Mouse (Mus musculus) spleen, adult 18-20 months (tissue): ENCODE measurements around the gene Nfib.

Experiments used
- DNase-seq, 2 experiments: peaks; one replicate each; pipeline ENCODE4 v3.0.0; 2022; ENCODE audit warnings: mixed read lengths in 2 of 2

Nfib gene

DNA sequence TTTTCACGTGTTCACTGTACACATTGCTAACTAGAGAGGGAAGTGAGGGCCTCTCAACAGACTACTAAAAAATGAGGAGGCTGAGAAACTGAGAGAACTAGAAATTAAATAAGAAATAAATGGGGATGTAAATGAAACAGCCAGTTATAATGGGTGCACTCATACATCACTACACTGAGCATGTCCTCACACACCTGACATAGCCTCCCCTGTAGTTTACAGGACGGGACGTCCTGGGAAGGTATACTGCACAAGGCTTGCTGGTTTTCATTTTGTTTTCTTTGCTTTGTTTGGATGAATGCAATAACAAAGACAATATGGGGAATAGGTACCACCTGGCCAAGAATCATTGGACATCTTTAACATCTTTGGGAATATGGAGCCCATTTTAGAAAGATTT, 211.1 kb downstream of the Nfib start:
- DNase-seq = no peak

DNA sequence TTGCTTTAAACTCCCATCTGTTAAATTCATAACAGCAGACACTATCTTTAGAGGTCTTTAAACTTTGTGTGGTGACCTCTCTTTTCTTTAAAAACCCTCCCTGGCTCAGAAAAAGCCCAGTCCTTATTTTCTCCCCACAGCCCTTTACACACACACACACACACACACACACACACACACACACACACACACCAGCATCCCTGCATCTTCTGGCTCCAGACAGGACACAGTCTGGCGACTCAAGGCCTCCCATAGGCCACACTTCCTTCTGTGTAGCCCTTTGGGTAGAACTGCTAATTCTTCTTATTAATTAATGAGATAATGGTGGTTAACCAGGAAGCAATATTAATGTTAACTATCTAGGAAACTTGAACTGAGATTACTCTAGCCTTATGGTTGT, 211.7 kb downstream of the Nfib start:
- DNase-seq = no peak

DNA sequence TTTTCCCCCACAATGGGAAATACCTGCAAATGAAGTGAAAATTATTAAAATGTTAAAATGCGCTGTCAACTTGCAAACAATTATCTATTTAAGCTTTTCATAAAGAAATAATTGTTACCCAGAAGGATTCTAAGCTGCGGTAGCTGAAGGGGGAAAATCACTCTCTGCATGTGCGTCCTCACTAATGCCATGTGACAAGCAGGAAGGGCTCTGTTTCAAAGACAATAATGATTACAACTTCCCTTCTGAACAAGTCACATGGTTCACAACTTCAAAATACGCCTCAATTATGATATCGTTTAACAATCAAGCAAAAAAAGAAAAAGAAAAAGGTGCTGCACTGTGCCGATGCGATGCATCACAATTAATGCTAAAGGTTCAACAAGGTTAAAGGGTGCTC, 212.2 kb downstream of the Nfib start:
- DNase-seq = no peak

DNA sequence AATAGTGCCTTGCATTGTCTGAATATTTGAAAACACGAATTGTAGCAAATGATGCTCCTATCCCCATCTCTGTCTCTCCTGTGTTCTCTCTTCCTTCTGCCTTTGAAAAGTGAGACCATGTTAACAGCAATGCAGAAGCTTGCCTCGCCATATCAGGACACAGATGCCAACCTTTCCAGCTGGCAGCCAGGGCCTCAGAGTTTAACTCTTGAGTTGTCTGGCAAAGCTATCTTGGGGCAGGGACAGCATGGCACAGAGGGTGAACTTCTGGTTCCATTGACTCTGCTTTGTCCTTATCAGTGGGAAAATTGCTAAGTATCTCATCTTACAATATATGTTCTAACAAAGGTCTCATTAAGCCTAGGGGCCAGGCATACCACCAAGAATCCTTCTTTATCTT, 212.8 kb downstream of the Nfib start:
- no peak for DNase-seq

DNA sequence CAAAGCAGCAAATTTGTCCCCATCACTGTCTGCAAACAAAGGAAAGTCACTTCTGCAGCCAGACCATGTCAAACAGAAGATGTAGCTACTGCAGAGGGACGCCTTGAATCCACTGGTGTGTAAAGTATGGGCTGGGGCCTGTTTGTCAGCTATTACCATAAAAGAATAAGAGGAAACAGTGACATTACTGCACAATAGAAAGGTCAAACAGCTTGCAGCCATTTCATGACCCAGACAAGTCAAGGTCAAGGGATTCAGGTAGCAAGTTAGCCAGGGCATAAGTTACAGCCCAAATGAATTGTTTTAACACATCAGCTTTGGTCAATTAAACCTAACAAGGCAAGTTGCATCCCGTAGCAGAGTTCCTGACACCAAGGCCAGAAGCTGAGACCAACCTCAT, 215.6 kb downstream of the Nfib start:
- no peak for DNase-seq

DNA sequence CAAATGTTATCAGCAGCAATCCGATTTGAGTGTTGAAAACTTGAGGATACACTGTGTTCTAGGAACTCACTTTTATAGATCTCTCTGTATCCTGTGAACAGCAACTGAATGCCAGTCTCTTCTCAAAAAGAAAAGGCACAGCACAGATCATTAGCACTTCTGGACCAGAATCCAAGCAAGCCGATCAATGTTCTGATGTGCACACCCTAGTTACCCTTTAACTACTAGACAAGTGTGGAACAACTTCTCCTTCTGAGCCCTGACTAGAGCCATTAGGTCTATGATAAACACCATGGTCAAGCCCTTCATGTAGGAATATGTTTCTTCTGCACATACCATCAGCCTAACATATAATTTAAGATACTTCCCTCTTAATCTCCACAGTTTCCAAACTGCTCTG, 219.6 kb downstream of the Nfib start:
- DNase-seq = no peak

DNA sequence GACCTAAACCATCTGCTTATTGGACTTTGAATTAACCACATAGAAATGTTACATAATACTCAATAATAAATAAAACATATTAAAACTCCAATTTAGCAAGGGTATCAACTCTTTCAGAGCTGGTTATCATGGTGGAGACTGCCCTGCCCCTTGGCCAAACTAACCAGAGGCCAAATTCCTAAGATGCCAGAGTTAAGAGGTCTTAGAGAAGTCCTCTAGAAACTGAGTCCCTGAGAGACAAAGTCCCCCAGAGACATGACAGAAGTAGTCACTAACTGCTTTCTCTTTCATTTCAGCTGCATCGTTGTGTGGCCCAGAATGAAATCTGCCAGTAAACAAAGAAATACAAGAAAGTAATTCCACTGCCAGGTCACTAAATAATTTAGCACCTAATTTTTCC, 221.7 kb downstream of the Nfib start:
- no peak for DNase-seq

DNA sequence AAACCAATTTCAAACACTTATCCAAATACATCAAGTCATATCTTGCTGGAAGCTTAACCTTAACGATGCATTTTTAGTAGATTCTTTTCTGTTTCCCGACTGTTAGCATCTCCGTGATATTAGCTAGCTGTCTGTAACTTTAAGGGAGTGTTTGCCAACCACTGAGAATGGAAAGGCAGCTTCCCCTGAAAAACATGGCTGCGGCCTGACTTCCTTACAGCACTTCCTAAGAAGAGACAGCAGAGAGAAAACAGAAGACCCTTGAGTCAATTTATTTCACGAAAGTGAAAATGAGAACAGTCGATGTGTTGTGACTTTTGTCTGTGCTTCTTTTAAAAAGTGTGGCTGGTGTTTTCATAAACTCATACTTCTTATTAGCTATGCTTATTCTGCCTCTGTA, 222.3 kb downstream of the Nfib start:
- no peak for DNase-seq

DNA sequence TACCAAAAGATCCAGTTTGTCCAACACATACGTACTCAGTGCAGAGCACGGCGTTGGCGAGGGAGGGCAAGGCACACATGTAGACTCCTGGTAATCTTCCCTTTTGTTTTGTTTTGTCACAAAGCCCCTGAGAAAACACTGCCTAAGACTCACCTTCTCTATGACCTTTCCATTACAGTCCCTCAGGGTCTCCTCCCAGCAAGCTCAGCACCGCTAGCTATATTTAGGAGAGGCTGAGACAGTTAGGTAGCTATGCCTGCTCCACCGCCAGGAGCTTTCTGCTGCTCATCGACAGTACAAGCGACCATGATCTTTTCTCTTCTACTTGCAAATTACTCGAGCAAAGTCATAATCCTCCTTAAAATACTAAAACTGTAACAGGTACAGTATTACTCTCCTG, 224.9 kb downstream of the Nfib start:
- DNase-seq = no peak

DNA sequence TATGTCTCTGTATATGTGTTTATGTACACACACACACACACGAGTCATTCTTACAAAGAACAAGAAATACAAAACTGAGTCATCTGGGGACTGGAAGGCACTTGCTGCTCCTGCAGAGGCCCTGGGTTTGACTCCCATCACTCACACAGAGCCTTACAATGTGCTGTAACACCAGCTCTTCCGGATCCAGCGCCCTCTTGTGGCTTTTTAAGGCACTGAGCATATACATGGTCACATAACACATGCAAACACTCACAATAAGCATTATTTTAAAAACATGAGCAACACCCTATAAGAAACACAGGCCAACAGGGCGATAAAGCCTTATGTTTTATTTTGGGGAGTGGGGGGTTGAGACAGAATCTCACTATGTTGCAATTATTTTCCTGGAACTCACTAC, 226.2 kb downstream of the Nfib start:
- no peak for DNase-seq

DNA sequence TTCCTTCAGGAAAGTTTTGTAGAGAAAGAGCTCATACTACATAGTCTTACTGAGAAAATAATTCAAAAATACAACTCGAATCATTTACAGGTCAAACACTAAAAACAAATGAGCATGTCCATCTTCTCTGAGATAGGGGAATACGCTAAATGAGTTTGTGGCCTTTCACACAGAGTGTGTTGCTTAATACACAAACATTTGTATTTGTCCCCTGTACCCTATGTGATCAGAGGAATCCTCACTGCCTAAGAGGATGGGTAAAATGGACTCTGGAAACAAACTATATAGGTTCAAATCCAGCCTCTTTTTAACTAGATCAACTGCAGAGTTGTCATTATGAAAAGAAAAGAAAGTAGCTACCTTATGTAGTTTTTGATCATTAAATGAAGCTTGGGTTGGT, 227.8 kb downstream of the Nfib start:
- DNase-seq = no peak

DNA sequence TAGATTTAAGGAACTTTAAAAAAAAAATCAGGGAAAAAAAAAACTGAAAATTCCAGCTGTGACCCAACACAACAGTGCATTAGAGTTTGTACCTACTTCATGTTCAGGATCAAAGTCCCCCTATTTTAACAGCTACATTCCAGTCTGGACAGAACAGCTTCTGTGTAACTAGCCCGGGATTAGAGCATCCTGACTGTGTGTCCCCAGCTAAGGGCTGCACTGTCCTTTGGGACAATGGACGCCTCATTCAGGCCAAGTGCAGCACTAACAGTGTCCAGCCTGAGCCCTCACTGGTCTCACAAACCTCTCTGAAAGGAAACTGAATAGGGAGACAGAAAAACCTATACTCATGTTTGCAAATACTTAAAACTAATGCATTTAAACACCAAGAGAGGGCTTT, 229.1 kb downstream of the Nfib start:
- DNase-seq = no peak

DNA sequence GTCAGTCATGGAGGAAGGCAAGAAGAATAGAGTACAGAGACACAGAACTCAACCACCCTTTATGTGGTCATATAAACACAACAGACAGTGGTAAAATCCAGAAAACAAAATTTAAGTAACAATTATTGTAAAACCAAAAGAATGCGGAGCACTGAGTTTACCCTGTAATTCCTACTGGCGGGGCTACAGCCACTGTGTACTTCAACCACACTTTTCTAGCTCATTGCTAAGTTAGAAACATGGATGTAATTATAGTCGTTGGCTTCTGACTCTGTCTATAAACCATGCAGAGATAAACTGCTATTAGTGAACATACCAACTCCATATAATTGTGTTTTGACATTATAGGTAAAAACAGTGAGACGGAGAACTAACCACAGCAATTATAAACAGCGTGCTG, 231.2 kb downstream of the Nfib start:
- DNase-seq = no peak

DNA sequence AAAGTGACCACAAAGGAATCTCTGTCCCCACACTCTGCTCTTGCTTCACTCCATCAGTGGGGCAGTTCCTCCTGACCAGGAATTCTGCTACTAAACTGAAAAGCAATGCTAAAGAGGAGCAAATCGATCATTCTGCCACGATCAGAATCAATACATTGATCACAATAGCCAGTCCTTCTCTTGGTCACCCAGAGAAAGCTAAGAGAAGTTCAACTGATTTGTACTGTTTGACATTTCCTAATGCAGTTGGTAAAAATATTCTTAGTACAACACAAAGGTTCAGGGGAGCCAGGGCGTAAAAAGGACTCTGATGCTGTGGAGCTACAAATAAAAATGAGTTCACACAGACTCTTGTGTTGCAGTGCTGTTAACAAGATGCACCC, 234.6 kb downstream of the Nfib start:
- DNase-seq = no peak

DNA sequence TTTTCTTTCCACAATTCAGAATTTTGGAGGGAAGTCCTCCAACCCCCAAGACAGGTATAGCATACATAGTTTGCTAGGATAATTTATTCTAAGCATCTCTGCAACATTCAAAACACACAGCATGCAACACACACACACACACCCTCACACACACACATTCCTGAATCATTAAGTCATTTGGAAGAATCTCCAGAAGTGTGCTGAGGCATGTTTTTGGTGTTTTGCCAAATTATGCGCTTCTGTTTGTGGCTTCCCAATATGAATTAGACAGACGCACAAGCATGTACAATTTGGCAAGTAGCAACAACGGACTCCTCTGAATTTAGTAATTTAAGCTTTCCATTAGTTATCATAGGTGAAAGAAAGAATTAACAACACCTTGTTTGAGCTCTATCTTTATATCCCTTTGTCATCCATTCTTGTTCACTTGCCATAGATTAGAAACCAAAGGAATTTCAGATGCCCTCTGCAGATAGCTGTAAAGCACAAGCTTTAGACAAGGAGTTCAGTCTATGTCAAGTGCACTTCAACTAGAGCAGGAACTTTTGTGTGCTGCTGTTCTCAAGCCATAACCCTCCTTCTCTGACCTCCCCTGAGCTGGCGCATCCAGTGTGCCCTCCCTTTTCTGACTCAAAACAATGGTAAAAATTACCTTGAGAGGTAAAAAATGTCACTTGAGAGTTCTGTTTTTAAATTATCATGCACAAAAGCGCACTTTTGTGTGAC, 235.2 kb downstream of the Nfib start:
- no peak for DNase-seq

DNA sequence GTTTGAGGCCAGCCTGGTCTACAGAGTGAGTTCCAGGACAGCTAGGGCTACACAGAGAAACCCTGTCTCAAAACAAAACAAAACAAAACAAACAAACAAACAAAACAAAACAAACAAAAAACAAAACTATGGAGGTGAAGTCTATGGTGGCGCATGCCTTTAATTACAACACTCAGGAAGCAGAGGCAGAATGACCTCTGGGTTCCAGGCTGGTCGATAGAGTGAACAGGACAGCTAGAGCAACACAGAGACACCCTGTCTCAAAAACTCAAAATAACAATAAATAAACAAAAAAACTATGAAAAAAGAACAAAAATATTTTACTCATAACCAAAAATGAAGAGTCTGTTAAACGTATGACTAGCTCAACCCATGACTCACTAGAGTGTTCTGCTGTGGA, 236.6 kb downstream of the Nfib start:
- DNase-seq = no peak

DNA sequence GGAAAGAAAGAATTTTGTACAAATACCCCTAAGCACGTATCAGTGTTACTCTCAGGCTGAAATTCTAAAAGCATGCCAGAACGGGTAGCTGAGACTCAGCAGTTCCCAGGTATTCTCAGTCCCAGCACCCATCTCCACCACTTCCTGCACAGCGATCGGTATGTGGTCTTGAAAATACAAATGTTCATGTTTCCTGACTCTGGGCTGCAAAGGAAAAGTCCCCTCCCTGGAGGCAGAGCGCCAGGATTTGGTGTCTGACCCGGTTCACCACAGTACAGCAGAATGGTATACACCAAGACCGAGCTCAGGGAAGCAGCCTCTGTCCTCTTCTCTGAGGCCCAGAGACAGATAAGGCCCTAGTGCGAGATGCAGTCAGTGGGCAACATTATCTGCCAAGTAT, 238.8 kb downstream of the Nfib start:
- DNase-seq = peak in 1 of 2 experiments; percentile 2

DNA sequence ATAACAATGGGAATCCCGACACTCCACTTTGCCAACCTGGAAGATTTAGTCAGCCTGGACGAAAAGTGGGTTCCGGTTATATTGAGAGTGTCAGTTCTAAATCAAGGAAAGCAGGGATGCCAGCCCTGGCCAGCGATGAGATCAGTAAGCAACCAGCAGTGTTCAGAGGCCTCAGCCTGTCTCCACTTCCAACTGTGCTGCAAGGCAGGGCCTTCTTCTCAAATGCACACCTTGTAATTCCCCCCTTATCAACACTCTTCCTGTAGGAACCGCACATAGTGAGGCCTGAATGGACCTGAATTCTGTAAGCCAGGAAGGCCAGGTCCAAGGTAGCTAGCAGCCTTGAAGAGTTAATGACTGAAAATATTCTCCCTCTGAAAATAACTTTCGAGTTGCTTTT, 239.4 kb downstream of the Nfib start:
- no peak for DNase-seq

DNA sequence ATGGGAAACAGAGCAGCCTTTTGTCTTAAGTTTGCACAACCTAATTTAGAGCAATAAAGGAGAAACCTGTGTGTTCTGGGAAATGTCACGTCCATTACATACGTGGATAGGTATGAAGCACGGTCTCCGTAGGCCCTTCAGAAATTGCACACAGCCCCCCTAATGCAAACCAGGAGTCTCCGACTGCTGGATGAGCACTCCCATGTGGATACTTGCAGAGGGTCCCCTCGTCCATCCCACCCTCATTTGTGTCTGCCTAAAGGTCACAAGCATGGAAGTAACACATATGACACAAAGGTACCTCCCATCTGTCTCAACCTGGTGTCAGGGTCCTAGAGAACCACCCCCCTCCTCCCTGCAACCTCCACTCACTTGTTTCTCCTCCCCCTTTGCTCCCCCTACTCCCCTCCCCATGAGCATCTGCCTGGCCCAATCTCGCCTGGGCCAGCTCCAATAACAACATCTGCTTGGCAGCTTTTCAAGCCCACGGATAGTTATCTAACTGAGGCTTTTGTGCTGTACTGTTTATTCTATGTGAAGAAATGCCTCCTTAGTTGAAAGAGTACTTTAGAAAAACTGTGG, 241.4 kb downstream of the Nfib start:
- DNase-seq = no peak

DNA sequence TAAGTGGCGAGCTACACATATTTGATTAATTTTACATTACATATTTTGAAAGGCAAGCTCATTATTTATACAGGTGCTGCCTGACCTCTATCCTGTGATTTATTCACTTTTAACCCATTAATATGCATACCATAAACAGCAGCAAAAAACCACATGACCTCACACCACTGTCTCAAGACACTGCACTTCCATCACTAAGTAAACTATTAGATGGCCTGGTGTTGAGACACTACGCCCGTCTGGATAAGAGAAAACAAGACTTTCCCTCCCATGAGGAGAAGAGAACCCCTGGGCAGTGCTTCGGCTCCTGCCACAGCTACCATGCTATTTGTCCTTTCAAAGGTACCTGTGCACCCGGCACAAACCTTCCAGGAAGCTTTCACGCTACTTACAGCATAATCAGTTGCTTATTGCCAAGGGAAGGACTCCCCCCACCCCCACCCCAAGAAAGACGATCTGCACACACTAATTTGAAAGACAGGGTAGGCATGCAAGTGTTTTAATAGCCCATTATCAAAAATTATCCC, 242.3 kb downstream of the Nfib start:
- no peak for DNase-seq

DNA sequence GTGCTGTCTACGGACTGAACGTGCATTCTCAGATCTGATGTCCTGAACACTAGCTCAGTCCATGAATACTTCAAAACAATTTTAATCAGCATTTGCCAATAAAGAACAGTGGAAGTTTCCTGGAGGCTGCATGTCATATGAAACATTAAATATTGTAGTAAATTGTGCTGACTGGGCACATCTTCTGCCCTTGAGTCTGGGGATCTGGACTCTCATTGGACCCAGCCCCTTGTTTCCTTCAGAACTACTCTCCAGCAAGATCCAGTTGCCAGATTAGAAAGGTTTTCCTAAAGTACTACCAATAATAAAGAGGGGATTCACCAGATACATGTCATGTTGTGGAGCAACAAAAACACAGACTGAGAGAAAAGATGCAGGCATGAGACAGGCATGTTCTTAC, 243.9 kb downstream of the Nfib start:
- DNase-seq = no peak

DNA sequence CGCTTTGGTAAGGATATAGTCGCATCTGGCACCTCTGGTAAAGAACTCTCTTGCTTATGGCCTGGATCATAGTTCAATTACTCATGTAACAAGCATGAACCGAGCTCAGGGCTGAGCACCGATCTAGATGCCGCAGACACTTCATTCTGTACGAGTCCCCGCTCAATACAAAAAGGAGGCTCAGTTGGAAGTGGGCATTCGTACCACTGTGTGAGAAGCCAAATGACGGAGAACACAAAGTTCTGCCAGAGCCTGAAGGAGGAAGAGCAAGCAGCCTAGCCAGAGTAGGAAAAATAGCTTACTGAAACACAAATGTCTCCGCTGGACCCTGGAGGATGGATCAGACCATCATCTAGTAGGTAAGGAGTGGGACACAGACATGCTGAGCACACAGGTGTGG, 246.7 kb downstream of the Nfib start:
- no peak for DNase-seq

DNA sequence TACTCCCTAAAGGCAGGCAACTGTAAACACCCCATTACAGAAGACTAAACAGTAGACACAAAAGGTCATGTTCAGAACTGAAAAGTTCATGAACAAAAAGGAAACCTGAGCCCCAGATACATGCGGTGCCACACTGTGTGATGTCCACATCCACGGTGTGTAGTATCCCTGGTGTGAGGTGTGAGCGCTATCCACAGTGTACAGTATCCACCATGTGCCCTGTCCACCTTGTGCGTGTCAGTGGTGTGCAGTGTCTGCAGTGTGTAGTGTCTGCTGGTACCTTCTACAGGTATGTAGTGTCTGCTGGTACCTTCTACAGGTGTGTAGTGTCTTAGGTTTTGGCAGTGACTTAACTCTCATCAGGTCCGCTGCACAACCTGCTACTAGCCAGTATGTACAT, 248.6 kb downstream of the Nfib start:
- DNase-seq = no peak

DNA sequence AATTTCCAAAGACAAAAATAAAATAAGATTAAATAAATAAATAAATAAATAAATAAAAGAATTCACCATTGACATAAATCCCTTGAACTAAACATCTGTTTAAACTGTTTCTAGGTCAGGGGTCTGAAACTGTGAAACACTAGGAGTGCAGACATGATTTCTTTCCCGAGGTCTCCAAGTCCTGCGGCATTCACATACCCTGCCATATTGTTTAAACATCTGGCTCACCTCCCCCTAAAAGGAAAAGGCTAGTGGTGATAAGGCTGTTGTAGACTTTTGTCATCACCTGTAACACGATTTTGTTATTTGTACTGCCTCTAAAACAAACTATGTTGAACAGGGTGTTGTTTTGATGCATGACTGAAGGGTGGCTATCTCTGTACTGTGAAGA, 249.2 kb downstream of the Nfib start:
- no peak for DNase-seq
